Mouse (Mus musculus) CD4-positive, CD25-positive, alpha-beta regulatory T cell, adult 4 months (primary cell): ENCODE results near the gene Cyth2. TPM values are rescaled to one million over a fixed set of nuclear protein-coding genes. Genes with fewer than 3 reads are reported as not detected.

ENCODE experiments used
- ATAC-seq: one replicate; pipeline ENCODE4 v1.8.0; 2017
- polyA plus RNA-seq, 2 experiments: library from polyadenylated mRNA; unstranded; fragments of 100-300 nt; shearing (Covaris generic); gene quantifications; one replicate each; pipeline ENCODE4 v1.2.1; 2017

Gene Cyth2
- polyA plus RNA-seq, 2 experiments from 2014 or later = 20.8 to 21.4 TPM

GRCm38 (mm10) chr7:45812921-45813320 lies 1.5 kb downstream of the Cyth2 start:
- no peak for ATAC-seq

GRCm38 (mm10) chr7:45809276-45810075 lies 4.9 kb downstream of the Cyth2 start:
- ATAC-seq = no peak

- ATAC-seq = no peak
Observed at GRCm38 (mm10) chr7:45808471-45808870, 5.9 kb downstream of the Cyth2 start.

GRCm38 (mm10) chr7:45805941-45806340 lies 8.4 kb downstream of the Cyth2 start:
- ATAC-seq = no peak

GRCm38 (mm10) chr7:45802551-45802950 lies 11.8 kb downstream of the Cyth2 start:
- ATAC-seq = no peak

- peak; percentile 73 for ATAC-seq
Observed at GRCm38 (mm10) chr7:45801348-45801747, 13.0 kb downstream of the Cyth2 start.

GRCm38 (mm10) chr7:45800546-45801204 lies 13.7 kb downstream of the Cyth2 start:
- peak; percentile 38 for ATAC-seq

- no peak for ATAC-seq
Observed at GRCm38 (mm10) chr7:45800001-45800400, 14.4 kb downstream of the Cyth2 start.

- peak; percentile 68 for ATAC-seq
Observed at GRCm38 (mm10) chr7:45798931-45799330, 15.4 kb downstream of the Cyth2 start.

- ATAC-seq = peak; percentile 25
Observed at GRCm38 (mm10) chr7:45798511-45798836, 15.9 kb downstream of the Cyth2 start.

GRCm38 (mm10) chr7:45797661-45798510 lies 16.5 kb downstream of the Cyth2 start:
- ATAC-seq = no peak

GRCm38 (mm10) chr7:45796950-45797349 lies 17.4 kb downstream of the Cyth2 start:
- ATAC-seq = no peak

GRCm38 (mm10) chr7:45794971-45795370 lies 19.4 kb downstream of the Cyth2 start:
- ATAC-seq = no peak

- ATAC-seq = no peak
Observed at GRCm38 (mm10) chr7:45793969-45794585, 20.3 kb downstream of the Cyth2 start.

- ATAC-seq = no peak
Observed at GRCm38 (mm10) chr7:45793240-45793639, 21.1 kb downstream of the Cyth2 start.

GRCm38 (mm10) chr7:45791756-45792490 lies 22.5 kb downstream of the Cyth2 start:
- no peak for ATAC-seq

GRCm38 (mm10) chr7:45790721-45791120 lies 23.7 kb downstream of the Cyth2 start:
- no peak for ATAC-seq

GRCm38 (mm10) chr7:45787642-45788041 lies 26.7 kb downstream of the Cyth2 start:
- no peak for ATAC-seq

- no peak for ATAC-seq
Observed at GRCm38 (mm10) chr7:45786661-45787413, 27.5 kb downstream of the Cyth2 start.

GRCm38 (mm10) chr7:45786136-45786578 lies 28.2 kb downstream of the Cyth2 start:
- ATAC-seq = peak; percentile 23
